Mouse (Mus musculus): ENCODE results near the gene Bsdc1. TPM values are rescaled to one million over a fixed set of nuclear protein-coding genes. Genes with fewer than 3 reads are reported as not detected.

Bsdc1 gene
- total and polyA plus RNA-seq, 3 experiments = 14.1 to 19.2 TPM; not detected in 1

DNA sequence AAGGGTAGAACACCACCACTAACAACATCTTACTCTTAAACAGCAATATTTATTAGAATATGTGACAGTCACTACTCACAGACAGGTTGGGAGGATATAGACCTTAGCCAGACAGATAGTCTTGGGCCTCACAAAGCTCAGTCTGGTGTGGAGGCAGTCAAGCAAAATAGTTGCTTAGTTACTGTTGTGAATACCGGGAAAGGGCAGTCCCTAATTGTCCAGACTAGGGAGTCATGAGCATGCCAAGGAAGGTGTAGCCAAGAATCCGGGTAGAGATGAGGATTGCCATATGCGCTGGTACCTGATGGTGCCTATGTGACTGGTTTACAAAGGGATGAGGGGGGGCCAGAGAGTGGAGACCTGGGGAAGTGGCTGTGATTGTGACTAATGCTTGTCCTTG lies 737 bp downstream of the Bsdc1 start:
- Histone ChIP-seq H3K9ac (ENCODE audit: control insufficient read depth, low read depth, low read length, poor library complexity, severe bottlenecking) (peak overlapping the region; percentile 87), H3K36me3 (ENCODE audit: control insufficient read depth in 1 of 2, insufficient read depth in 2 of 2, low read length in 2 of 2) (peaks cover 0 to 12% of the 10 kb centered on the region in 2 experiments; a peak in 2 of 4 replicates), H3K9me3 (replicated peaks; ENCODE audit: insufficient read depth, low read length) (no peaks in the 10 kb centered on the region), H3K27ac (ENCODE audit: control insufficient read depth, low read depth, low read length) (no peak overlapping the region), H3K27me3 (ENCODE audit: control insufficient read depth in 1 of 2, insufficient read depth in 2 of 2, low read length in 2 of 2) (no peaks in the 10 kb centered on the region), H3K79me2 (ENCODE audit: control insufficient read depth, insufficient read depth, low read length, poor library complexity) (no peaks in the 10 kb centered on the region; the same call in 1 of the 2 replicates), H3K4me1 (ENCODE audit: control insufficient read depth in 1 of 2, insufficient read depth in 2 of 2, low read length in 2 of 2) (peaks cover 14 to 23% of the 10 kb centered on the region in 2 experiments), H3K4me3 (ENCODE audit: control insufficient read depth in 1 of 2, insufficient read depth in 1 of 2, low read depth in 2 of 2, low read length in 2 of 2) (peak overlapping the region; percentile 90)
- TF ChIP-seq CTCF (IDR thresholded peaks at IDR 0.05 in 2 of 3, conservative IDR thresholded peaks at IDR 0.05 in 1 of 3; ENCODE audit: control insufficient read depth in 1 of 3, insufficient read depth in 1 of 3, low read depth in 2 of 3, low read length in 3 of 3, poor library complexity in 1 of 3, severe bottlenecking in 1 of 3) = no peak
- no peak for DNase-seq (ENCODE audit: low read depth, low spot score)

DNA sequence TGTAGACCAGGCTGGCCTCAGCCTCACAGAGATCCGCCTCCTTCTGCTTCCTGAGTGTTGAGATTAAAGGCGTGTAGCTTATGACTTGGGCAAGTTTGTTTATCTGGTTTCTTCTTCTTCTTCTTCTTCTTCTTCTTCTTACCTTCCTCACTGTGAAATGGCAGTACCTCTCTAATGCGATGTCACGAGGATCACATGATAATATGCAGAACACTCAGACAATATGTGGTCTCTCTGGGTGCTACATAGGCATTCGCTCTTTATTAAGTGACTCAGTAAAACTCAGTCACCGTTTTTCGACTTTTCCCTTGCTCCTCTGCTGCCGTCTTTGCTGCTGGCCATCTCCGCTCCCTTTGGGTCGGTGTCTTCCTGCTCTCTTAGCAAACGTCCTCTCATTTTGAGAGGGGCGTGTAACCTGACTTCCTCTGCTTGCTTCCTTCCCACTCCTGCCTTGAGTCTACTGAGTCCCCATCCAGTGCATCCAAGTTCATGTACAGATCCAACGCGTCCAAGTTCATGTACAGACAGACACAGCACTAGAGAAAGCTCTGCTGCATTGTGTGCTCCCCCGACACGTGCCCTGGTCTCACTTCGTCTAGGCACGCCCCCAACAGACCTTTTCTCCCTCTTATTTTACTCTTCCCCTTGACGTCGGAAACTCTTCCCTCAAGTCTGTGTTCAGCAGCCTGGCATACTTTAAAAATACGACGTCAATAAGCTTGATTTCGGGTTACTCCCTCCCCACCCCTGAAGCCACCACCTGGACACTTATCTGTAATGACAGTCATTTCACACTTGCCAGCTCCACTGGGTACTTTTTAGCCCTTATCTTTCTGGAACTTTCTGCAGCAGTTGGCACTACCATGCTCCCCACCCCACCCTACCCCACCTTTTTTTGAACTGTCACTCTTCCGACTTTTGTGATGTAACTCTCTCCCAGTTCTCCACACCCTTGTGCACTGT lies 2.0 kb downstream of the Bsdc1 start:
- peaks cover 0 to 14% of the 10 kb centered on the region in 2 experiments; a peak in 3 of 4 replicates for H3K36me3 ChIP-seq (ENCODE audit: control insufficient read depth in 1 of 2, insufficient read depth in 2 of 2, low read length in 2 of 2)
- H3K4me1 ChIP-seq (ENCODE audit: control insufficient read depth in 1 of 2, insufficient read depth in 2 of 2, low read length in 2 of 2) = peaks cover 14 to 26% of the 10 kb centered on the region in 2 experiments
- no peaks in the 10 kb centered on the region; the same call in 1 of the 2 replicates for H3K79me2 ChIP-seq (ENCODE audit: control insufficient read depth, insufficient read depth, low read length, poor library complexity)
- no peaks in the 10 kb centered on the region for H3K9me3 ChIP-seq (replicated peaks; ENCODE audit: insufficient read depth, low read length)
- peak overlapping the region; percentile 90 for H3K4me3 ChIP-seq (ENCODE audit: control insufficient read depth in 1 of 2, insufficient read depth in 1 of 2, low read depth in 2 of 2, low read length in 2 of 2)
- H3K27me3 ChIP-seq (ENCODE audit: control insufficient read depth in 1 of 2, insufficient read depth in 2 of 2, low read length in 2 of 2) = no peaks in the 10 kb centered on the region
- peak; percentile 71 for DNase-seq (ENCODE audit: low read depth, low spot score)
- peak overlapping the region; percentile 80 for H3K27ac ChIP-seq (ENCODE audit: control insufficient read depth, low read depth, low read length)
- H3K9ac ChIP-seq (ENCODE audit: control insufficient read depth, low read depth, low read length, poor library complexity, severe bottlenecking) = peak overlapping the region; percentile 87
- TF ChIP-seq UBTF (IDR thresholded peaks at IDR 0.05; ENCODE audit: borderline replicate concordance, insufficient read depth, low read depth, low read length) (no peak), EP300 (IDR thresholded peaks at IDR 0.05; ENCODE audit: low read depth in 1 of 2, low read length in 2 of 2) (peak; percentile 68 to 90; a peak in 3 of 4 replicates), JUND (IDR thresholded peaks at IDR 0.05; ENCODE audit: low read depth, low read length) (no peak), E2F4 (IDR thresholded peaks at IDR 0.05; ENCODE audit: borderline replicate concordance, low read depth, low read length) (no peak), NRF1 (IDR thresholded peaks at IDR 0.05; ENCODE audit: insufficient read depth, low read depth, low read length, poor library complexity, severe bottlenecking) (no peak), ZKSCAN1 (IDR thresholded peaks at IDR 0.05; ENCODE audit: low read depth, low read length) (no peak), MAFK (IDR thresholded peaks at IDR 0.05; ENCODE audit: borderline replicate concordance, low read depth, low read length) (peak; percentile 40; the same call in 1 of the 2 replicates), TAL1 (IDR thresholded peaks at IDR 0.05; ENCODE audit: low read length) (peak; percentile 67), MYC (IDR thresholded peaks at IDR 0.05; ENCODE audit: low read depth, low read length) (peak; percentile 62; the same call in 1 of the 2 replicates), CHD1 (IDR thresholded peaks at IDR 0.05; ENCODE audit: low read depth, low read length) (no peak), SMC3 (IDR thresholded peaks at IDR 0.05; ENCODE audit: low read depth, low read length) (no peak), ETS1 (IDR thresholded peaks at IDR 0.05; ENCODE audit: low read depth, low read length) (peak; percentile 95), TBP (IDR thresholded peaks at IDR 0.05; ENCODE audit: low read depth, low read length) (no peak), NELFE (IDR thresholded peaks at IDR 0.05; ENCODE audit: low read depth, low read length) (no peak), POLR2A (IDR thresholded peaks at IDR 0.05; ENCODE audit: control insufficient read depth in 1 of 2, insufficient read depth in 1 of 2, low read depth in 1 of 2, low read length in 2 of 2, poor library complexity in 1 of 2) (no peak), ELF1 (IDR thresholded peaks at IDR 0.05; ENCODE audit: low read depth, low read length) (peak; percentile 32; the same call in 1 of the 2 replicates), MXI1 (IDR thresholded peaks at IDR 0.05; ENCODE audit: low read depth, low read length) (peak; percentile 91), MAZ (IDR thresholded peaks at IDR 0.05; ENCODE audit: low read depth, low read length) (peak; percentile 55; the same call in 1 of the 2 replicates), MAX (IDR thresholded peaks at IDR 0.05; ENCODE audit: low read length) (peak; percentile 38), KAT2A (conservative IDR thresholded peaks at IDR 0.05; ENCODE audit: low read depth, low read length) (0 out of 2 replicates have a peak, but pooled peaks have one; percentile 13), MYB (IDR thresholded peaks at IDR 0.05; ENCODE audit: low read depth, low read length) (peak; percentile 55; the same call in 1 of the 2 replicates), MEF2A (IDR thresholded peaks at IDR 0.05; ENCODE audit: extremely low read depth, insufficient replicate concordance, low read depth, low read length, poor library complexity, severe bottlenecking) (no peak), HCFC1 (IDR thresholded peaks at IDR 0.05; ENCODE audit: low read depth, low read length) (peak; percentile 27; the same call in 1 of the 2 replicates), POLR2AphosphoS2 (IDR thresholded peaks at IDR 0.05; ENCODE audit: low read length) (no peak), RCOR1 (IDR thresholded peaks at IDR 0.05; ENCODE audit: low read depth, low read length) (0 out of 2 replicates have a peak, but pooled peaks have one; percentile 33), SIN3A (IDR thresholded peaks at IDR 0.05; ENCODE audit: low read length) (peak; percentile 81), ZNF384 (IDR thresholded peaks at IDR 0.05; ENCODE audit: low read depth, low read length) (no peak), POLR2AphosphoS5 (IDR thresholded peaks at IDR 0.05; ENCODE audit: borderline replicate concordance, low read depth, low read length) (no peak)
